Mouse (Mus musculus) retina, postnatal 7 days (tissue): ENCODE data around the gene Gm45213.
"Not testable (repeated sequence)": the region's sequence is repeated elsewhere in the genome, so short reads cannot be mapped to it uniquely, and the experiment has no call there.

Experiments
- DNase-seq: peaks from one replicate; pipeline ENCODE4 v3.0.0-alpha.2; 2012; ENCODE audit warnings: low read depth, low spot score

Gene Gm45213

GRCm38 (mm10) chr7:66048446-66049230 lies 5.2 kb downstream of the Gm45213 start:
- DNase-seq: no peak

GRCm38 (mm10) chr7:66053946-66054483 lies 10.6 kb downstream of the Gm45213 start:
- no peak for DNase-seq

- DNase-seq: not testable (repeated sequence)
Observed at GRCm38 (mm10) chr7:66055356-66055755, 12.0 kb downstream of the Gm45213 start.

- DNase-seq: no peak
Observed at GRCm38 (mm10) chr7:66058703-66059102, 15.3 kb downstream of the Gm45213 start, which contains the start of gene Snrpa1. TSS of gene Snrpa1 (plus strand) at chr7:66059003.

GRCm38 (mm10) chr7:66060066-66060956 lies 16.9 kb downstream of the Gm45213 start:
- peak; percentile 74 for DNase-seq

- DNase-seq: no peak
Observed at GRCm38 (mm10) chr7:66061057-66061456, 17.7 kb downstream of the Gm45213 start.

GRCm38 (mm10) chr7:66076411-66076810 lies 33.0 kb downstream of the Gm45213 start:
- DNase-seq: no peak

GRCm38 (mm10) chr7:66079364-66080230 lies 36.2 kb downstream of the Gm45213 start, which contains the start of gene Selenos:
TSS of gene Selenos (plus strand) at chr7:66079649.
- peak; percentile 90 for DNase-seq

GRCm38 (mm10) chr7:66080231-66080613 lies 36.8 kb downstream of the Gm45213 start:
- no peak for DNase-seq

- DNase-seq: no peak
Observed at GRCm38 (mm10) chr7:66083757-66084156, 40.4 kb downstream of the Gm45213 start.

- DNase-seq: no peak
Observed at GRCm38 (mm10) chr7:66084546-66084945, 41.1 kb downstream of the Gm45213 start.

- no peak for DNase-seq
Observed at GRCm38 (mm10) chr7:66087652-66088051, 44.2 kb downstream of the Gm45213 start.

- DNase-seq: no peak
Observed at GRCm38 (mm10) chr7:66088077-66088476, 44.7 kb downstream of the Gm45213 start.

GRCm38 (mm10) chr7:66090676-66091190 lies 47.3 kb downstream of the Gm45213 start:
- no peak for DNase-seq

GRCm38 (mm10) chr7:66091553-66091952 lies 48.2 kb downstream of the Gm45213 start:
- DNase-seq: no peak

- DNase-seq: no peak
Observed at GRCm38 (mm10) chr7:66092656-66093055, 49.3 kb downstream of the Gm45213 start.

- DNase-seq: no peak
Observed at GRCm38 (mm10) chr7:66094141-66094540, 50.7 kb downstream of the Gm45213 start.

GRCm38 (mm10) chr7:66098803-66099202 lies 55.4 kb downstream of the Gm45213 start:
- no peak for DNase-seq

GRCm38 (mm10) chr7:66101866-66102265 lies 58.5 kb downstream of the Gm45213 start:
- no peak for DNase-seq

GRCm38 (mm10) chr7:66104531-66104930 lies 61.1 kb downstream of the Gm45213 start:
- no peak for DNase-seq

- no peak for DNase-seq
Observed at GRCm38 (mm10) chr7:66105771-66106170, 62.4 kb downstream of the Gm45213 start.
